Mouse (Mus musculus) testis, adult 2 months (tissue): ENCODE results near the gene Rbfox2.

Source experiments
- CTCF ChIP-seq: fragments of 200-500 bp; IDR thresholded peaks from 2 replicates; pipeline ENCODE4 v1.5.1; 2012; ENCODE audit warnings: low read depth, mild to moderate bottlenecking, inconsistent platforms, low read length, moderate library complexity; ENCODE audit not compliant: control insufficient read depth, insufficient read depth, insufficient replicate concordance
- POLR2A ChIP-seq: fragments of 200-500 bp; IDR thresholded peaks from 2 replicates; pipeline ENCODE4 v1.6.1; 2012; ENCODE audit warnings: low read depth, mild to moderate bottlenecking, inconsistent platforms, low read length, moderate library complexity; ENCODE audit not compliant: control insufficient read depth

DNA sequence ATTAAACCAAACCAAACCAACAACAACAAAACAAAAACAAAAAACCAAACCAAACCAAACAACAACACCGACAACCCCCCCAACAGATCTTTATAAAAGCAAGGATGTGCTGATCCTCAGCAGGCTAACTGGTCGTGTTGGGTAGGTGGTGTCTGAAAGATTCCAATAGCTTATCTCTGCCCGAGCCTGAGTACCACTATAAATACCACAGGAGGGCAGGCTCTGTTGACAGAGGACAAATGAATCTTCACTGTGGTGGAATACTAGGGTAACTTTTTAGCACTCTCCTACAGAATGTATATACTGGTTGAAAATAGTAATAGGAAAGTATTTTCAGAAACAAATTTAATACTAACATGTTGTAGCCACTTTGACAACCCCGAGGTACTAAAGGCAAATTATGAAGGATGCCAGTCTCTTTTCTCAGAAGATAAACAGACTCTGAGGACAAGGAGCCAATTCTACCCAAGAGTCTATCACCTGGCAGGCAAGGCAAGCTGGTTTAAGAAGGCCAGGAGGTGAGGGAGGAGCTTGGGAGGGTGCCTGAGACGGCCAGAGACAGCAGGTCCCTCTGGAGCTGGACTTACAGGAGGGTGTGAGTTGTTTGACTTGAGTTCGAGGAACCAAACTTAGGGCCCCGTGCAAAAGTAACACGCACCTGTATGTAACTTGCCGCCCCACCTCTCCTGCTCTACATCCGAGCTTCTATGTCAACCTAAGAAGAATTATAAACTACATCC lies 199.5 kb downstream of the Rbfox2 start:
- no peak for TF ChIP-seq POLR2A
- TF ChIP-seq CTCF: no peak
